Mouse (Mus musculus): ENCODE data around the gene Gstt2.

DNA sequence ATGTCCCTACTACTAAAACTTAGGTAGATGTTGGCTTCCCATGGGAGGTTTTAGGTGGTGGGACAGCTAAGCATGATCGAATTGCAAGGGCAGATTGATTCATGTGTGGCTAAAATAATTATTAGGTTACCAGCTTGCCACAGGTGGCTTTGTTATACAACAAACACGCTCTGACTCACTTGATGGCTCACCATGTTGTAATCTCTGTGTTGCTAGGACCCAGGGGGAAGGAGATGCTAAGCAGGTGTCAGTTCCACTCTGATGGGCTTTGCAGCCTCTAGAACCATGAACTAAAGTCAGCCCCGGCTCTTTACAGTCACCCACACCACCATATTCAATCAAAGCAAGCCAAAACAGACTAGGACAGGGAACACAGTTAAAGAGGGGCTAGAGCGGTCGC is 17.3 kb downstream of the Gstt2 start:
- no peak for TF ChIP-seq CTCF (IDR thresholded peaks at IDR 0.05; ENCODE audit: low read depth)
- TF ChIP-seq EP300 (optimal IDR thresholded peaks at IDR 0.05) = no peak

Measured in stomach, postnatal 0 days (tissue).